Mouse (Mus musculus): Measurements from ENCODE around the gene Cnr2. TPM values are rescaled to one million over a fixed set of nuclear protein-coding genes. Genes with fewer than 3 reads are reported as not detected.
A peak's percentile ranks its signal among the peaks of the same experiment; 100 is the strongest.

The Cnr2 gene
- polyA plus RNA-seq, 1 experiment from 2014 or later, result 0.19 TPM

DNA sequence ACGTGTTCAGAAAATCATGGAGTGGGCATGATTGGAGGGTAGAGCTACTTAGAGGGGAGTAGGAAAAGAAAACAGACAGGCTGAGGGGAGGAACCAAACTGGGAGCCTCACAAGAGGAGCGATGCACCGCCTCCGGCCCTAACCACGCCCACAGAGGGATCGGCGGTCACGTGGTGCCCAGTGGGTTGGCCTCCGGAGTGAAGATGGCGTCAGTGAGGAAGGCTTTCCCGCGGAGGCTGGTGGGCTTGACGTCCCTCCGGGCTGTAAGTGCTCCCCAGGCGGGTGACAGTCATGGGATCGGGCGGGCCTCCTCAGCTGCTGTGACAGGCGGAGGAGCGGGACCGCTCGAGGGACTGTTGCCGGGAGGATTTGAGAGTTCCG lies 51.1 kb downstream of the Cnr2 start, which contains the start of gene Hmgcl:
Gene Hmgcl (plus strand): TSS at position 171 of the 381 bp plus-strand sequence.
- Histone ChIP-seq H3K4me2 (replicated peaks) (peak within 1 kb of the TSS; percentile 90), H3K9ac (peak within 1 kb of the TSS; percentile 64), H3K27me3 (no peaks in the 10 kb centered on the region), H3K4me1 (peaks cover 6% of the 10 kb centered on the region; the same call in 1 of the 2 replicates), H3K27ac (peak within 1 kb of the TSS; percentile 61), H3K36me3 (peaks cover 10% of the 10 kb centered on the region), H3K9me3 (no peaks in the 10 kb centered on the region), H3K4me3 (peak within 1 kb of the TSS; percentile 91)
- ATAC-seq (ENCODE audit: insufficient number of reproducible peaks, insufficient read depth, low FRiP score, low TSS enrichment), result peak; percentile 82
- WGBS, result under 1% methylated on average over 23 of the region's 23 CpGs

GRCm38 (mm10) chr4:135946659-135947301 lies 51.6 kb downstream of the Cnr2 start:
- peak overlapping the region; percentile 61; the same call in 1 of the 2 replicates for H3K27ac ChIP-seq

GRCm38 (mm10) chr4:135948142-135948541 lies 52.9 kb downstream of the Cnr2 start:
- ATAC-seq (ENCODE audit: insufficient number of reproducible peaks, insufficient read depth, low FRiP score, low TSS enrichment), result no peak
- no peaks in the 10 kb centered on the region for H3K27me3 ChIP-seq
- no peaks in the 10 kb centered on the region for H3K9me3 ChIP-seq
- H3K36me3 ChIP-seq, result peaks cover 22% of the 10 kb centered on the region; the same call in 1 of the 2 replicates
- WGBS, result 92% methylated on average over 8 of the region's 8 CpGs
- no peak overlapping the region for H3K27ac ChIP-seq
- peaks cover 6% of the 10 kb centered on the region; the same call in 1 of the 2 replicates for H3K4me1 ChIP-seq
- no peak overlapping the region for H3K9ac ChIP-seq
- H3K4me3 ChIP-seq, result no peak overlapping the region
- H3K4me2 ChIP-seq (replicated peaks), result no peak overlapping the region

More at GRCm38 (mm10) chr4:135946659-135947301, 51.6 kb downstream of the Cnr2 start:
- no peaks in the 10 kb centered on the region for H3K27me3 ChIP-seq
- ATAC-seq (ENCODE audit: insufficient number of reproducible peaks, insufficient read depth, low FRiP score, low TSS enrichment), result no peak
- H3K9ac ChIP-seq, result peak overlapping the region; percentile 64
- peaks cover 6% of the 10 kb centered on the region; the same call in 1 of the 2 replicates for H3K4me1 ChIP-seq
- H3K9me3 ChIP-seq, result no peaks in the 10 kb centered on the region
- H3K4me2 ChIP-seq (replicated peaks), result peak overlapping the region; percentile 90
- 1% methylated on average over 28 of the region's 28 CpGs for WGBS
- H3K36me3 ChIP-seq, result peaks cover 11% of the 10 kb centered on the region; the same call in 1 of the 2 replicates
- peak overlapping the region; percentile 91 for H3K4me3 ChIP-seq

DNA sequence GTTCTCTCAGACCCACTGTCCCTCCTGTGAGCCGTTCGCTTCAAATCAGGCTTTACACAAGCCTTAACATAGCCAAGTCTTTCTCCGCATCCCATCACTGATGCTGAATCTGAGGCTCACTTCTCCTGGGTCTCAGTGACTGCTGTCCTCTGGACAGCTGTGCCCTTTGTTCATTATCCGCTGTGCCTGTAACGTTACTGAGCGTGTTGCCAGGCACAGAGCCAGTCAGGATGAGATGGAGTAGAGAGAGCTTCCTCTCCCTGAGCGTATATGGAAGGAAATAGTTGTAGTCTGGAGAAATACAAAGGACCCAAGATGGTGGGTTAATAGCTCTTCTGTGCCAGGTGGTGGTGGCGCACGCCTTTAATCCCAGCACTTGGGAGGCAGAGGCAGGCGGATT lies 54.3 kb downstream of the Cnr2 start:
- H3K27ac ChIP-seq, result no peak overlapping the region
- ATAC-seq (ENCODE audit: insufficient number of reproducible peaks, insufficient read depth, low FRiP score, low TSS enrichment), result no peak
- peaks cover 6% of the 10 kb centered on the region; the same call in 1 of the 2 replicates for H3K4me1 ChIP-seq
- no peaks in the 10 kb centered on the region for H3K27me3 ChIP-seq
- H3K9ac ChIP-seq, result no peak overlapping the region
- H3K36me3 ChIP-seq, result peaks cover 26% of the 10 kb centered on the region; the same call in 1 of the 2 replicates
- no peak overlapping the region for H3K4me3 ChIP-seq
- no peaks in the 10 kb centered on the region for H3K9me3 ChIP-seq
- H3K4me2 ChIP-seq (replicated peaks), result no peak overlapping the region
- WGBS, result 86% methylated on average over 10 of the region's 10 CpGs

DNA sequence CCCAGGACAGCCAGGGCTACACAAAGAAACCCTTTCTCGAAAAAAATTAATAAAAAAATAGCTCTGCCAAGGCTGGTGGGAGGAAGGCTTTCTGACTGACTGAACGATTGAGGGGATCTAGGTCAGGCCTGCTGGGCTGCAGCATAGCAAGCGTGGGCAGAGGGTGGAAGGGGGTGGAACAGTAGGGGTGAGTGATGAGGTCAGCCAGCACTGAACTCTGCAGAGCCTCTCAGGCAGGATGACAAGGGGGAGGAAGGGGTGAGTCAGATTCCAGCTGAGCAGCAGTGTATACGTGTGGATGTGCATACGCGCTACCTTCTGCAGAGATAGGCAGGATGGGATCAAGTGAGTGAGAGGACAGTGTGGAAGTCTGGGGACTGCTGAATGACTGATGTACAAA lies 54.7 kb downstream of the Cnr2 start:
- ATAC-seq (ENCODE audit: insufficient number of reproducible peaks, insufficient read depth, low FRiP score, low TSS enrichment), result no peak
- H3K4me1 ChIP-seq, result peaks cover 6% of the 10 kb centered on the region; the same call in 1 of the 2 replicates
- no peaks in the 10 kb centered on the region for H3K9me3 ChIP-seq
- peaks cover 31% of the 10 kb centered on the region; the same call in 1 of the 2 replicates for H3K36me3 ChIP-seq
- no peak overlapping the region for H3K4me3 ChIP-seq
- H3K27me3 ChIP-seq, result no peaks in the 10 kb centered on the region
- H3K9ac ChIP-seq, result no peak overlapping the region
- WGBS, result 66% methylated on average over 6 of the region's 6 CpGs
- H3K4me2 ChIP-seq (replicated peaks), result no peak overlapping the region
- H3K27ac ChIP-seq, result no peak overlapping the region

GRCm38 (mm10) chr4:135950365-135950764 lies 55.2 kb downstream of the Cnr2 start:
- Histone ChIP-seq H3K4me2 (replicated peaks) (no peak overlapping the region), H3K27ac (no peak overlapping the region), H3K9ac (no peak overlapping the region), H3K36me3 (peaks cover 34% of the 10 kb centered on the region; the same call in 1 of the 2 replicates), H3K9me3 (no peaks in the 10 kb centered on the region), H3K4me3 (no peak overlapping the region), H3K4me1 (peaks cover 6% of the 10 kb centered on the region; the same call in 1 of the 2 replicates), H3K27me3 (no peaks in the 10 kb centered on the region)
- WGBS, result 87% methylated on average over 6 of the region's 6 CpGs
- ATAC-seq (ENCODE audit: insufficient number of reproducible peaks, insufficient read depth, low FRiP score, low TSS enrichment), result no peak

- ATAC-seq (ENCODE audit: insufficient number of reproducible peaks, insufficient read depth, low FRiP score, low TSS enrichment), result no peak
- H3K4me3 ChIP-seq, result no peak overlapping the region
- WGBS, result 95% methylated on average over 3 of the region's 3 CpGs
- H3K4me2 ChIP-seq (replicated peaks), result no peak overlapping the region
- peaks cover 41% of the 10 kb centered on the region for H3K36me3 ChIP-seq
- no peaks in the 10 kb centered on the region for H3K27me3 ChIP-seq
- H3K9me3 ChIP-seq, result no peaks in the 10 kb centered on the region
- H3K27ac ChIP-seq, result no peak overlapping the region
- no peaks in the 10 kb centered on the region for H3K4me1 ChIP-seq
- no peak overlapping the region for H3K9ac ChIP-seq
These were observed 56.3 kb downstream of the Cnr2 start for GRCm38 (mm10) chr4:135951505-135951904.

GRCm38 (mm10) chr4:135953179-135953578 lies 58.0 kb downstream of the Cnr2 start:
- H3K27me3 ChIP-seq, result no peaks in the 10 kb centered on the region
- H3K27ac ChIP-seq, result no peak overlapping the region
- peaks cover 52% of the 10 kb centered on the region for H3K36me3 ChIP-seq
- no peak overlapping the region for H3K4me3 ChIP-seq
- no peaks in the 10 kb centered on the region for H3K4me1 ChIP-seq
- WGBS, result 93% methylated on average over 3 of the region's 3 CpGs
- no peak overlapping the region for H3K4me2 ChIP-seq (replicated peaks)
- H3K9me3 ChIP-seq, result no peaks in the 10 kb centered on the region
- H3K9ac ChIP-seq, result no peak overlapping the region
- no peak for ATAC-seq (ENCODE audit: insufficient number of reproducible peaks, insufficient read depth, low FRiP score, low TSS enrichment)

DNA sequence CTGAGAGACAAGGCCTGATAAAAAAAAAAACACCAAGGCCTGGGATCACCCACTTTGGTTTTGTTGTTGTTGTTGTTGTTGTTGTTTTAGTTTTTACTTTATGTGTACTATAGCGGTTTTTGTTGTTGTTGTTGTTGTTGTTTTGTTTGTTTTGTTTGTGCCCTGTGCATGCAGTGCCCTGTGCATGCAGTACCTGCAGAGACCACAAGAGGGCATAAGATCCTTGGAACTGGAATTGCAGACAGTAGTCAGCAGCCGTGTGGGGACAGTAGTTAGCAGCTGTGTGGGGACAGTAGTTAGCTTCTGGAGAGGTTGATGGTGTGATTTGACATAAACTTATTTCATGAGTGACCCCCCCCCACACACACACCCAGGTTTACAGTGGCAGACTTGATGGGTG lies 59.0 kb downstream of the Cnr2 start:
- no peak for ATAC-seq (ENCODE audit: insufficient number of reproducible peaks, insufficient read depth, low FRiP score, low TSS enrichment)

DNA sequence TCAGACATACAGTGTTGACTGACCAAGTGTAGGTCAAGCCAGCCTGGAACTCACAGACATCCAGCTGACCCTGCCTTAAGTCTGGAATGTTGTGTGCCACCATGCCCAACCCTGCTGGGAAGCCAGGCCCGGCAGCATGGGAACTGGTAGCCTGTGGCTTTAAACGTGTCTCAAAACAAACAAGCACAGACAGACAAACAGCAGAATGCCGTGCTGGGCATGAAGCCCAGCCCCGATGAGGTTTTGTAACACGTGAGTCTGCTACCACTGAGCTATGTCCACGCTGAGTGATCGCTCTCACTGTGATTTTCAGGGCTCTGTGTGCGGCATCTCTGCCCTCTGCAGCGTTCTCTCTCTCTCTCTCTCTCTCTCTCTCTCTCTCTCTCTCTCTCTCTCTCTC lies 60.7 kb downstream of the Cnr2 start:
- Histone ChIP-seq H3K36me3 (peaks cover 68% of the 10 kb centered on the region), H3K4me1 (no peaks in the 10 kb centered on the region), H3K27me3 (no peaks in the 10 kb centered on the region), H3K27ac (no peak overlapping the region), H3K9ac (no peak overlapping the region), H3K9me3 (no peaks in the 10 kb centered on the region), H3K4me2 (replicated peaks) (no peak overlapping the region), H3K4me3 (no peak overlapping the region)
- 81% methylated on average over 9 of the region's 9 CpGs for WGBS
- no peak for ATAC-seq (ENCODE audit: insufficient number of reproducible peaks, insufficient read depth, low FRiP score, low TSS enrichment)

More for the DNA sequence above, 59.0 kb downstream of the Cnr2 start:
- no peaks in the 10 kb centered on the region for H3K4me1 ChIP-seq
- no peak overlapping the region for H3K4me2 ChIP-seq (replicated peaks)
- no peak overlapping the region for H3K4me3 ChIP-seq
- no peaks in the 10 kb centered on the region for H3K27me3 ChIP-seq
- no peaks in the 10 kb centered on the region for H3K9me3 ChIP-seq
- 14% methylated on average over 2 of the region's 2 CpGs for WGBS
- no peak overlapping the region for H3K9ac ChIP-seq
- H3K27ac ChIP-seq, result no peak overlapping the region
- H3K36me3 ChIP-seq, result peaks cover 60% of the 10 kb centered on the region

GRCm38 (mm10) chr4:135958354-135958753 lies 63.2 kb downstream of the Cnr2 start:
- H3K9ac ChIP-seq, result no peak overlapping the region
- peaks cover 55% of the 10 kb centered on the region for H3K36me3 ChIP-seq
- H3K4me3 ChIP-seq, result no peak overlapping the region
- H3K27ac ChIP-seq, result no peak overlapping the region
- ATAC-seq (ENCODE audit: insufficient number of reproducible peaks, insufficient read depth, low FRiP score, low TSS enrichment), result no peak
- 58% methylated on average over 8 of the region's 8 CpGs for WGBS
- no peaks in the 10 kb centered on the region for H3K27me3 ChIP-seq
- no peaks in the 10 kb centered on the region for H3K4me1 ChIP-seq
- H3K4me2 ChIP-seq (replicated peaks), result no peak overlapping the region
- no peaks in the 10 kb centered on the region for H3K9me3 ChIP-seq

- Histone ChIP-seq H3K4me3 (no peak overlapping the region), H3K4me2 (replicated peaks) (no peak overlapping the region), H3K4me1 (peaks cover 12% of the 10 kb centered on the region), H3K27ac (no peak overlapping the region), H3K9ac (no peak overlapping the region), H3K36me3 (peaks cover 46% of the 10 kb centered on the region), H3K9me3 (no peaks in the 10 kb centered on the region), H3K27me3 (no peaks in the 10 kb centered on the region)
- no peak for ATAC-seq (ENCODE audit: insufficient number of reproducible peaks, insufficient read depth, low FRiP score, low TSS enrichment)
- 22% methylated on average over 5 of the region's 5 CpGs for WGBS
These were observed 65.5 kb downstream of the Cnr2 start for GRCm38 (mm10) chr4:135960717-135961116.

Data from embryonic facial prominence, embryonic 12.5 days (tissue).